Mouse (Mus musculus): ENCODE measurements around the gene A930033H14Rik.

DNA sequence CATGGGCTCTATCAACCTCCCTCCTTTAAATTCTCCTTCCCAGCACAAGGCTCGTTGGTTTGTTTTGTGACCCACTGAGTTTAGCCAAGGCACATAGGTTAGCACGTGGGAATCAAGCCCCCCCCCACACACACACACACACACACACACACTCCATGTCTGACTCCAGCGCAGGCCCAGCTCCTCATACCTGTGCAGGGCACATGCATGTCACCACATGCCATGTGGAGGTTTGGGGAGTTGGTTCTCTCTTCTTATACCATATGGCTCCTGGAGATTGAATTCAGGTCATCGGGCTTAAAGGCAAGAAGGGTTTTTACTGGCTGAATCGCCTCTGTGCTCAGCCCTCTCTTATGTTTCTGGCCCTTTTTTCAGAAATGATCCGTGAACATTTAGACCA is 38.4 kb upstream of the A930033H14Rik start:
- TF ChIP-seq POLR2A (IDR thresholded peaks at IDR 0.05; ENCODE audit: borderline replicate concordance, low read depth, low read length), result no peak
- no peak for TF ChIP-seq CTCF (IDR thresholded peaks at IDR 0.05; ENCODE audit: low read depth, low read length)

Measured in bone marrow macrophage, adult 2 months (primary cell).